Mouse (Mus musculus): ENCODE data around the gene Prkcd.

DNA sequence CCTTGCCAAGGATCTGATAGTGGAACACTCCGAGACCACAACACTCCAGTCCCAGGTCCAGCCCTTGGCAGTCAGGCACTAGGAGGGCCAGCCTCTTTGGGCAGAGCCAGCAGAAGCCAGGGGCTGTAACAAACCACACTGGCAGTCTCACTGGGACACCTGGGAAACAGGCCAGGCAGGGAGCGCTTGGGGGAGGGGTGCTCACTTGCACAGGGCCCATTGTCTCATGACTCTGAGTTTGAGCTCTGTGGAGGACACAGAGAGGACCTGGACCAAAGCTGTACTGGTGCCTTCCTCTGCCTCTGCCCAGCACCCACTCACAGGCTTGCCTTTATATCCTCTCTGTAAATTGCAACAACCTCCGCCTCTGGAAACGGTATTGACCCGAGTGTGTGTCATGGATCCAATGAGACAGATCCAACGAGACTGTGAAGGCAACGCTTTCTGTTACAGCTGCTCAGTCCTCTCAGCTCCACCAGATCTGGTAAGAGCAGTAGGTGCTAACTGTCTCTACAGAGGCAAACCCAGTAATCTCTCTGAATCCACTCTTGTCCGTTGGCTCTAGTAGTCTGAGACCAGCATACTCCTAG, 77.8 kb downstream of the Prkcd start, which contains the start of gene Tkt:
- no peak for TF ChIP-seq CTCF (IDR thresholded peaks at IDR 0.05; ENCODE audit: borderline replicate concordance, extremely low read depth, insufficient read depth, insufficient read length)
- no peak for TF ChIP-seq POLR2A (IDR thresholded peaks at IDR 0.05; ENCODE audit: borderline replicate concordance, extremely low read depth, insufficient read depth, insufficient read length, poor library complexity, severe bottlenecking)

All from brain, embryonic 14.5 days (tissue).